Mouse (Mus musculus): Measurements from ENCODE around the gene Vmn1r36.
"Not testable (repeated sequence)": the region's sequence is repeated elsewhere in the genome, so short reads cannot be mapped to it uniquely, and the experiment has no call there.

Gene Vmn1r36

GRCm38 (mm10) chr6:66719068-66719467 is at the start of gene Vmn1r36:
TSS of gene Vmn1r36 (minus strand) at chr6:66719168.
- not testable (repeated sequence) for DNase-seq (ENCODE audit: low read depth, low spot score)

GRCm38 (mm10) chr6:66729082-66729481 is 10.1 kb upstream of the Vmn1r36 start, which contains the start of gene Vmn1r37:
TSS of gene Vmn1r37 (plus strand) at chr6:66729382.
- not testable (repeated sequence) for DNase-seq (ENCODE audit: low read depth, low spot score)

- no peak for DNase-seq (ENCODE audit: low read depth, low spot score)
Observed at GRCm38 (mm10) chr6:66713854-66714253, 5.1 kb downstream of the Vmn1r36 start.

GRCm38 (mm10) chr6:66708901-66709300 is 10.1 kb downstream of the Vmn1r36 start:
- no peak for DNase-seq (ENCODE audit: low read depth, low spot score)

- DNase-seq (ENCODE audit: low read depth, low spot score), result no peak
Observed at GRCm38 (mm10) chr6:66685806-66686205, 33.2 kb downstream of the Vmn1r36 start, which contains the start of gene Vmn1r35. TSS of gene Vmn1r35 (minus strand) at chr6:66685906.

Measured in embryo, embryonic 11.5 days (tissue).